Mouse (Mus musculus): ENCODE data around the gene Btbd35f22. TPM values are rescaled to one million over a fixed set of nuclear protein-coding genes. Genes with fewer than 3 reads are reported as not detected.
"Not testable (repeated sequence)": the region's sequence is repeated elsewhere in the genome, so short reads cannot be mapped to it uniquely, and the experiment has no call there.

The Btbd35f22 gene
- not detected for total RNA-seq (2021)
- long read RNA-seq, experiment 1 = 0 reads
- long read RNA-seq, experiment 2 = 0 reads

DNA sequence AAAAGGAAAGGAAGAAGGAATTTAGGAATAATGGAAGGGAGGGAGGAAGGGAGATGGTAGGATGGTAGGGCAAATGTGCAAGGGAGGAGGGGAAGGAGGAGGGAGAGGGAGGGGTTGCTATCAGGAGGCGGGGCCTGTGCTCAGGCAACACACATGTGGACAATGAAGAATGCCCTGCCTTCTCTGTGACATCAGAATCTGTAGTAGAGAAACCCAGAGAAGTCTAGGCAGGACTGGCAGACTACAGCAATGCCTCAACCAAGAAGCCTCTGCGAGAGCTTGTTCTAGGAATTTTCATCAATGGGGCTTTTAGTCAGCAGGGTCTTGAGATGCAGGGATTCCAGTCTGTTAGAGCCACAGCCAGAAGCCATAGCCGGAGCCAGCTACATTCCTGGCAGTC, at the start of gene Btbd35f22:
Gene Btbd35f22, plus strand, starts transcription at position 301 of the 400 bp plus-strand sequence.
- DNase-seq = not testable (repeated sequence)

Other genes with a start within 250 kb of the Btbd35f22 start
- gene Gm21637, start 85.8 kb upstream of the Btbd35f22 start, total RNA-seq (2021) = not detected
- gene Btbd35f2, start 230.6 kb downstream of the Btbd35f22 start, total RNA-seq (2021) = not detected

Measured in adrenal gland, postnatal 36 days (tissue).